Mouse (Mus musculus) lung, adult 2 months (tissue): ENCODE data around the gene Top1.

Experiments
- CTCF ChIP-seq: fragments of 200-500 bp; IDR thresholded peaks from 2 replicates; pipeline ENCODE4 v1.5.1; 2011; ENCODE audit warnings: mild to moderate bottlenecking, low read length, control low read depth; ENCODE audit not compliant: insufficient read depth
- POLR2A ChIP-seq: fragments of 200-500 bp; IDR thresholded peaks from 2 replicates; pipeline ENCODE4 v1.6.1; 2011; ENCODE audit warnings: low read depth, mild to moderate bottlenecking, control low read depth, low read length, borderline replicate concordance; ENCODE audit errors: extremely low read depth

DNA sequence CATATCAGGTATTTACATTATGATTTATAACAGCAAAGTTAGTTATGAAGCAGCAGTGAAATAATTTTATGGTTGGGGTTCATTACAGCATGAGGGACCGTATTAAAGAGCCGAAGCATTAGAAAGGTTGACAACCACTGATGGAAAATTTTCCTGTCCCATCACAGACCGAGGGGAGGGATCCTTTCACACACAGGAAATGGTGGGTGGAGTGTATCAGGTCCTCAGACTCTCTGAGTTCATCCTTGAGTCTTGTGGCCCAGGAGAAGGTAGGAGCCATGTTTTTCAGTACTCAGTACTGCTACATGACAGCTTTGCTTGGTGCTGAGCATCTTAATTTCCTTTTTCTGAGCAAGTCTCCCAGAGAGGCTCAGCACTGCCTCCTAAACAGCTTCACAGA, 118.1 kb downstream of the Top1 start:
- TF ChIP-seq POLR2A, result no peak
- TF ChIP-seq CTCF, result no peak
